Mouse (Mus musculus) liver, embryonic 14.5 days (tissue): ENCODE results near the gene Aqr. TPM values are rescaled to one million over a fixed set of nuclear protein-coding genes. Genes with fewer than 3 reads are reported as not detected.

Experiments
- ATAC-seq: fragments of 200-750 bp; cut with Nextera tagmentation; 2 replicates; pipeline ENCODE4 v1.8.0; 2017; ENCODE audit warnings: moderate number of reproducible peaks, mild to moderate bottlenecking, moderate library complexity; ENCODE audit not compliant: insufficient read depth
- DNase-seq, 3 experiments: peaks; one replicate each; pipeline ENCODE4 v3.0.0-alpha.2; 2012 to 2013; ENCODE audit warnings: low read depth in 3 of 3, low spot score in 3 of 3
- H3K27ac ChIP-seq: fragments of 300-500 bp; sonication (generic); 2 replicates; pipeline ENCODE4 v1.5.1; 2014; ENCODE audit warnings: moderate library complexity, mild to moderate bottlenecking, control low read depth, inconsistent platforms
- H3K27me3 ChIP-seq: fragments of 300-500 bp; sonication (generic); 2 replicates; pipeline ENCODE4 v1.6.1; 2014; ENCODE audit warnings: mild to moderate bottlenecking, low read length, moderate library complexity; ENCODE audit not compliant: control insufficient read depth, insufficient read depth
- H3K36me3 ChIP-seq: fragments of 300-500 bp; sonication (generic); replicated peaks from 2 replicates; pipeline ENCODE4 v1.6.1; 2014; ENCODE audit warnings: low read depth; ENCODE audit not compliant: control insufficient read depth, insufficient read depth
- H3K4me1 ChIP-seq, 2 experiments: fragments of 200-500 bp in 1 of 2; fragments of 300-500 bp in 1 of 2; sonication (generic) in 1 of 2; replicated peaks; 2 replicates each; pipeline ENCODE4 v1.6.1; 2012 to 2014; ENCODE audit warnings: antibody characterized with exemption in 1 of 2, inconsistent platforms in 1 of 2, low read length in 1 of 2; ENCODE audit not compliant: control insufficient read depth in 2 of 2, insufficient read depth in 2 of 2
- H3K4me2 ChIP-seq: fragments of 300-500 bp; sonication (generic); 2 replicates; pipeline ENCODE4 v1.6.1; 2014; ENCODE audit warnings: low read depth, mild to moderate bottlenecking, control low read depth, moderate library complexity
- H3K4me3 ChIP-seq, 2 experiments: fragments of 200-500 bp in 1 of 2; fragments of 300-500 bp in 1 of 2; sonication (generic) in 1 of 2; 2 replicates each; pipeline ENCODE4 v1.5.1; 2012 to 2014; ENCODE audit warnings: low read depth in 2 of 2, low read length in 2 of 2, mild to moderate bottlenecking in 2 of 2, control low read depth in 1 of 2, inconsistent platforms in 1 of 2, moderate library complexity in 1 of 2; ENCODE audit not compliant: insufficient read depth in 1 of 2
- H3K9ac ChIP-seq: fragments of 300-500 bp; sonication (generic); replicated peaks from 2 replicates; pipeline ENCODE4 v1.6.1; 2014; ENCODE audit warnings: mild to moderate bottlenecking, control low read depth, moderate library complexity
- H3K9me3 ChIP-seq: fragments of 300-500 bp; sonication (generic); 2 replicates; pipeline ENCODE4 v1.6.1; 2016; ENCODE audit warnings: low read length, mixed read lengths; ENCODE audit not compliant: control insufficient read depth
- CTCF ChIP-seq: IDR thresholded peaks from 2 replicates; pipeline ENCODE4 v1.5.1; 2016; ENCODE audit warnings: antibody characterized with exemption, low read depth, control low read depth
- EP300 ChIP-seq: IDR thresholded peaks from 2 replicates; pipeline ENCODE4 v1.6.1; 2016; ENCODE audit warnings: antibody characterized with exemption, low read depth
- WGBS: fragments of 180-500 bp; shearing (Covaris S2); extraction: QIAGEN DNeasy Blood & Tissue Kit; methylation state at CpG from one replicate; pipeline ENCODE4 v1.1.7; 2014; ENCODE audit not compliant: insufficient replicate concordance; 5-methylcytosine and 5-hydroxymethylcytosine counted together
- polyA plus RNA-seq, 2 experiments: library from polyadenylated mRNA; depleted of rRNA in 1 of 2; stranded (reverse) in 1 of 2; unstranded in 1 of 2; fragments of >200 nt; fragmentation: Nextera tagmentation in 1 of 2; extraction: Ambion mirVana in 1 of 2; gene quantifications; 2 replicates each; pipeline versions ENCODE4 v1.2.1 to v1.2.3; 2012 to 2014

The Aqr gene
- polyA plus RNA-seq, 2 experiments, result 16.4 to 21.8 TPM

GRCm38 (mm10) chr2:114174651-114175484 lies 12.0 kb downstream of the Aqr start:
- under 1% methylated on average over 44 of the region's 44 CpGs for WGBS
- Histone ChIP-seq H3K27ac (peak overlapping the region; percentile 25; the same call in 1 of the 2 replicates), H3K4me1 (peaks cover 3 to 7% of the 10 kb centered on the region in 2 experiments; a peak in 1 of 4 replicates), H3K27me3 (no peaks in the 10 kb centered on the region), H3K9me3 (no peaks in the 10 kb centered on the region), H3K4me3 (peak overlapping the region; percentile 97 to 99), H3K36me3 (no peaks in the 10 kb centered on the region; the same call in 1 of the 2 replicates), H3K4me2 (peak overlapping the region; percentile 86), H3K9ac (peak overlapping the region; percentile 97)
- ATAC-seq (peak; percentile 88), DNase-seq (peak; percentile 73 to 82 (median 76))
- TF ChIP-seq CTCF (peak; percentile 88), EP300 (no peak)

DNA sequence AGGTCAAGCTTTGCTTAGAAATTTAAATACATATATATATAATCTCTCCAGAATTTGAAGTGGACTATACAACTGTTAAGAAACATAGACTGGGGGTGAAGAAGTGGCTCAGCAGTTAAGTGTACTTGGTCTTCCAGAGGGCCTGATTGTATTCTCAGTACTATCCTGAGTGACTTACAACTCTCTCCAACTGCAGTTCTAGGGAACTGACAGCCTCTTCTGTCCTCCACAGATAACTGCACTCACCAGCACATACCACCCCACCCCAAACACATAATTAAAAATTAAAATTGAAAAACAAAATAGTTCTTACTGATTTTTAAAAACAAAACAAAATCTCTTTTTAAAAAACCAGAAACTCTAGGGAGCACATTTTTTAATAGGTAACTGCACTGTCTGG lies 13.6 kb downstream of the Aqr start:
- peak overlapping the region; percentile 86 for H3K4me2 ChIP-seq
- peak overlapping the region; percentile 97 for H3K9ac ChIP-seq
- peak overlapping the region in 1 of 2 experiments; percentile 97; a peak in 2 of 4 replicates for H3K4me3 ChIP-seq
- no peaks in the 10 kb centered on the region for H3K27me3 ChIP-seq
- peak; percentile 61; the same call in 1 of the 2 replicates for ATAC-seq
- DNase-seq, result no peak
- no peaks in the 10 kb centered on the region for H3K9me3 ChIP-seq
- peak overlapping the region; percentile 34; the same call in 1 of the 2 replicates for H3K27ac ChIP-seq
- TF ChIP-seq CTCF (no peak), EP300 (no peak)
- H3K36me3 ChIP-seq, result no peaks in the 10 kb centered on the region; the same call in none of the 2 replicates
- peaks cover 3 to 7% of the 10 kb centered on the region in 2 experiments; a peak in 1 of 4 replicates for H3K4me1 ChIP-seq

DNA sequence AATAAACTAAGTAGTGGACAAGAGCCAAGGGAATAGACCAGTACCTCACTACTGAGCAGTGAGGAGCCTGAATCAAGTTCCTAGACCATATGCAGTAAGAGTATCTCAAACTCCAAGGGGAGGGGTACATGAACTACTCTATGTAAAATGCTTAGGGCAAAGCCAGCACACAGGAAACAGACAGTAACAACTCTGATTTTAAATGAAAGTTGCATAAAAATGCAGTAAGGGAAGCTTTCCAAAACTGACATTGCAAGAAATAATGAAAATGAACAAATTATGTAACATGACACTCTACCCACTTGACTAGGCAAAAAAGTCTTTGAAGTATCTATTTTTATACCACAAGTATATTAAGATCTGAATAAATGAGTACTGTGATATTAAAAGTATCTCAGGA lies 19.0 kb downstream of the Aqr start:
- peaks cover 13% of the 10 kb centered on the region for H3K36me3 ChIP-seq
- H3K27ac ChIP-seq, result no peak overlapping the region
- TF ChIP-seq CTCF, result no peak
- no peak for TF ChIP-seq EP300
- ATAC-seq, result no peak
- H3K9ac ChIP-seq, result no peak overlapping the region
- H3K9me3 ChIP-seq, result no peaks in the 10 kb centered on the region
- H3K4me3 ChIP-seq, result no peak overlapping the region
- H3K4me2 ChIP-seq, result no peak overlapping the region
- peaks cover 0 to 1% of the 10 kb centered on the region in 2 experiments; a peak in 1 of 4 replicates for H3K4me1 ChIP-seq
- DNase-seq, result no peak
- no peaks in the 10 kb centered on the region for H3K27me3 ChIP-seq

- TF ChIP-seq EP300 (no peak), CTCF (no peak)
- H3K27me3 ChIP-seq, result no peaks in the 10 kb centered on the region
- H3K9ac ChIP-seq, result no peak overlapping the region
- DNase-seq (no peak), ATAC-seq (no peak)
- WGBS, result 61% methylated on average over 1 of the region's 1 CpGs
- no peak overlapping the region for H3K27ac ChIP-seq
- peaks cover 42% of the 10 kb centered on the region for H3K36me3 ChIP-seq
- H3K4me1 ChIP-seq, result peaks cover 2 to 5% of the 10 kb centered on the region in 2 experiments; a peak in 2 of 4 replicates
- H3K4me3 ChIP-seq, result no peak overlapping the region
- no peak overlapping the region for H3K4me2 ChIP-seq
- H3K9me3 ChIP-seq, result no peaks in the 10 kb centered on the region
Observed at GRCm38 (mm10) chr2:114161978-114162377, 24.8 kb downstream of the Aqr start.

DNA sequence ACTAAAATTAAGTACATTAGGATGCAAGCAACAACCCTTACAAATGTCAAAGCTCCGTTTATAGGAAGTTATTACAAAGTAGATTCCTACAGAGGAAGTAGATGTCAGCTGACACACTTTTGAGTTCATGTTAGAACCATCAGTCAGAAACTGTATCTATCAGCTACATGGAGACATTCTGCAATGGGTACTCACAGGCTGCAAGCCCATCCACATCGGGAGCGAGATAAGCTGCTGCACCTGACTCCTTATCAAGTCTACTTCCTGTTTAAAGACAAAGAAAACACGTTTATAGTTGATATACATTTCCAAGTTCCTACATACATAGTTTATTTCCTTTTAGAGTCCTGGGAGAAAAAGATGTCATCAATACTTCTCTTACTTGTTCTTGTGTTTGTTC lies 29.5 kb downstream of the Aqr start:
- Histone ChIP-seq H3K9me3 (no peaks in the 10 kb centered on the region), H3K27me3 (no peaks in the 10 kb centered on the region), H3K36me3 (peaks cover 54% of the 10 kb centered on the region), H3K27ac (no peak overlapping the region), H3K9ac (no peak overlapping the region), H3K4me2 (no peak overlapping the region), H3K4me3 (no peak overlapping the region), H3K4me1 (peaks cover 6 to 9% of the 10 kb centered on the region in 2 experiments)
- peak; percentile 59; the same call in 1 of the 2 replicates for ATAC-seq
- WGBS, result 18% methylated on average over 4 of the region's 4 CpGs
- TF ChIP-seq CTCF (no peak), EP300 (no peak)
- no peak for DNase-seq
